Mouse (Mus musculus): ENCODE results near the gene Mpst.

- TF ChIP-seq CTCF (IDR thresholded peaks at IDR 0.05; ENCODE audit: low read depth, low read length) = no peak
- TF ChIP-seq POLR2A (IDR thresholded peaks at IDR 0.05; ENCODE audit: borderline replicate concordance, low read depth, low read length) = no peak
These were observed 30.4 kb downstream of the Mpst start for GRCm38 (mm10) chr15:78436380-78437192.

All from bone marrow macrophage, adult 2 months (primary cell).